Mouse (Mus musculus) midbrain, embryonic 13.5 days (tissue): ENCODE measurements around the gene Ikbke. TPM values are rescaled to one million over a fixed set of nuclear protein-coding genes. Genes with fewer than 3 reads are reported as not detected.
"Not testable (repeated sequence)": the region's sequence is repeated elsewhere in the genome, so short reads cannot be mapped to it uniquely, and the experiment has no call there.

Source experiments
- ATAC-seq: fragments of 200-750 bp; cut with Nextera tagmentation; 2 replicates; pipeline ENCODE4 v1.8.0; 2017; ENCODE audit warnings: mild to moderate bottlenecking, moderate TSS enrichment, moderate library complexity
- H3K27ac ChIP-seq: fragments of 300-500 bp; sonication (generic); 2 replicates; pipeline ENCODE4 v1.5.1; 2015; ENCODE audit warnings: inconsistent platforms, mild to moderate bottlenecking, moderate library complexity
- H3K27me3 ChIP-seq: fragments of 300-500 bp; sonication (generic); 2 replicates; pipeline ENCODE4 v1.6.1; 2015; ENCODE audit warnings: mild to moderate bottlenecking, inconsistent platforms
- H3K36me3 ChIP-seq: fragments of 300-500 bp; sonication (generic); 2 replicates; pipeline ENCODE4 v1.6.1; 2015; ENCODE audit warnings: mild to moderate bottlenecking, inconsistent platforms
- H3K4me1 ChIP-seq: fragments of 300-500 bp; sonication (generic); replicated peaks from 2 replicates; pipeline ENCODE4 v1.6.1; 2015; ENCODE audit warnings: inconsistent platforms
- H3K4me2 ChIP-seq: fragments of 300-500 bp; sonication (generic); replicated peaks from 2 replicates; pipeline ENCODE4 v1.6.1; 2015; ENCODE audit warnings: moderate library complexity, mild to moderate bottlenecking, inconsistent platforms
- H3K4me3 ChIP-seq: fragments of 300-500 bp; sonication (generic); replicated peaks from 2 replicates; pipeline ENCODE4 v1.5.1; 2015; ENCODE audit warnings: mild to moderate bottlenecking, inconsistent platforms
- H3K9ac ChIP-seq: fragments of 300-500 bp; sonication (generic); replicated peaks from 2 replicates; pipeline ENCODE4 v1.6.1; 2015; ENCODE audit warnings: mild to moderate bottlenecking, inconsistent platforms
- H3K9me3 ChIP-seq: fragments of 300-500 bp; sonication (generic); 2 replicates; pipeline ENCODE4 v1.6.1; 2016; ENCODE audit warnings: mild to moderate bottlenecking, inconsistent platforms
- WGBS: fragments of 180-500 bp; shearing (Covaris S2); methylation state at CpG from one replicate; pipeline ENCODE4 v1.1.7; 2015; 5-methylcytosine and 5-hydroxymethylcytosine counted together
- polyA plus RNA-seq: library from polyadenylated mRNA; unstranded; fragments of >200 nt; fragmentation: Nextera tagmentation; extraction: Ambion mirVana; gene quantifications from 2 replicates; pipeline ENCODE4 v1.2.1, GENCODE M21; 2015

Gene Ikbke
- polyA plus RNA-seq, 1 experiment from 2014 or later: 0.73 TPM

DNA sequence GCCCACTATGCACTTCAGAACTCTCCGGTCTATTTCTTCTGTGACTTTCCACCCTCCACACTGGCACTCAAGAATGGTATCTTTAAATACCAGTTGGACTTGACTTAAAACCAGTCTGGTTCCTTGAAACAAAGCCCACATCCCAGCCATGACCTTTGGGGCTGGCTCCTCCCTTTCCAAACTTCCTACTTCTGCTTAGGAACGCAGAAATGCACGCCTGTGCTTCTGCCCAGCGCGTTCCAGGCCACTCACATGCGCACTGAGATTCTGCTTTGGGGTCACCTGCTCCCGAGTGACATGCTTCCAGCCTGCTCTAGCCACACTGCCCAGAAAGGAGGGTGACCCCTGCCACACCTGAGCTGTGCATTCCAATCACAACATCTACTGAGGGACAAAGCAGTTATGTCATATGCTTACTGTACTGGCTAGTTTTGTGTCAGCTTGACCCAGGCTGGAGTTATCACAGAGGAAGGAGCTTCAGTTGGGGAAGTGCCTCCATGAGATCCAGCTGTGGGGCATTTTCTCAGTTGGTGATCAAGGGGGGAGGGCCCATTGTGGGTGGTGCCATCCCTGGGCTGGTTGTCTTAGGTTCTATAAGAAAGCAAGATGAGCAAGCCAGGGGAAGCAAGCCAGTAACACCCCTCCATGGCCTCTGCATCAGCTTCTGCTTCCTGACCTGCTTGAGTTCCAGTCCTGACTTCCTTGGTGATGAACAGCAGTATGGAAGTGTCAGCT is 26.7 kb downstream of the Ikbke start:
- H3K4me2 ChIP-seq, H3K4me3 ChIP-seq, ATAC-seq, H3K9me3 ChIP-seq, H3K4me1 ChIP-seq, H3K36me3 ChIP-seq, H3K27ac ChIP-seq, H3K27me3 ChIP-seq, H3K9ac ChIP-seq: not testable (repeated sequence)
- WGBS: 86% methylated on average over 7 of the region's 7 CpGs

DNA sequence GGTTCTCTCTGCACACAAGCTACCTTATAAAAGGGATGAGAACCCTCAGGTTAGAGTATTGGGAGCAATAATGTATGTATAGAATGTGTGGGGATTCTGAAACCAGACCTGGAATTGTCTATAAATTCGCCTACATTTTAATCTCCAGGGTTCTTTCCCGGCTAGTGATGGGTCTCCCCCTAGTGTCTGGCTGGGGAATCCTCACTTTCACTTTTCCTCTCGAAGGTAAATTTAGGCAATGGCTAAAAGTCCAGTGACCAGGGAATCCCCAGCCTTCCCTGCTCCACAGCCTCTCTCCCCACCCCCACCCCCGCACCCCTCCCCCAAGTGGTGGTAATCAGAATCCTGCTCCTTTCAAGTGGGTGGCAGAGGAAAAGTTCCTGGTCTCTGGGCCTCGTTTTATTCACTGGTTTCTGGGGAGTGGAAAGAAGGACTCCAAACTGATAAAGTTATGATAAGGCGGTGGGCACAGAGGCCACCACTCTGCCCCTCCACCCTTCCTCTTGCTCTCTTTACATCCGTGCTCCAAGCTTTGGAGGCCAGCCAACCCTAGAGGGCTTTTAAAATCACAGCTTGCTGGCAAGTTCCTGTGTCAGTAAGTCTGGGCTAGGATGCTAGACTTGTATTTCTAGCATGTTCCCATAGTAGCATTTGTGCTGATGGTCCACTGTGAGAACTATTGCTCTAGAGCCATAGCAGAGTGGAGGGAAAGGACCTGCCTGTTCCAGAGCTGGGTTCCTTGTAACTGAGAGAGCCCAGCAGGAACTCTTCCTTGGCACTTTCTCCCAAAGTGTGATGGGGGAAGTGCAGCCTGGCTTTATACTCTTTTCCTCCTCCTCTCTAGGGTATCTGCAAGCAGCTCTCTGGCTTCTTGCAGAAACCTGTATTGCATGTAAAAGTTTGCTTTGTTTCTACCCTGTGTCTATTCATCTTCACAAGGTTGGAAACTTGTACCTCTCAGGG is 32.7 kb downstream of the Ikbke start:
- peaks cover 48% of the 10 kb centered on the region for H3K27me3 ChIP-seq
- WGBS: 13% methylated on average over 7 of the region's 7 CpGs
- H3K4me1 ChIP-seq: peaks cover 12% of the 10 kb centered on the region
- H3K4me3 ChIP-seq: no peak overlapping the region
- H3K36me3 ChIP-seq: no peaks in the 10 kb centered on the region
- no peak for ATAC-seq
- no peaks in the 10 kb centered on the region for H3K9me3 ChIP-seq
- no peak overlapping the region for H3K4me2 ChIP-seq
- H3K27ac ChIP-seq: no peak overlapping the region
- no peak overlapping the region for H3K9ac ChIP-seq

DNA sequence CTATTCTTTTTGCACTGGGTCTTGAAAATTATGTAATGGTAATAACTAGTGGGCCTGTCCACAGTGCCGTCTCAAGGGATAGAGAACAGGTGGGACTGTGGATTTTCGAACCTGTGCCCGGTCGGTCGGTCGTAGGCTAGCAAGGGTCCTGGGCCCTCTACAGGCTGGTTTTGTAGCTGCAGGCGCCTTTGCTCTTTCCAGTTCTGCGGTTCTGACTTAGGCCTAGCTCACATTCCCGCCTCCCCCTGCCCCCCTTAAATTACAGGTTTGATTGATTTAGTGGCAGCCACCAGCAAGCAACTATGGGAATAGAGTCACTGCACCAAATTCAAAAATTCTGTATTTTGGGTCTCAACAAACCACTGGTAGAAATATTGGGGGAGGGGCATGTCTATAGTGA is 33.5 kb downstream of the Ikbke start:
- peak; percentile 46 for ATAC-seq
- peak overlapping the region; percentile 74; the same call in 1 of the 2 replicates for H3K9ac ChIP-seq
- no peaks in the 10 kb centered on the region for H3K9me3 ChIP-seq
- no peaks in the 10 kb centered on the region for H3K36me3 ChIP-seq
- H3K4me3 ChIP-seq: peak overlapping the region; percentile 71
- WGBS: 7% methylated on average over 9 of the region's 9 CpGs
- peaks cover 51% of the 10 kb centered on the region for H3K27me3 ChIP-seq
- peak overlapping the region; percentile 96 for H3K4me2 ChIP-seq
- peaks cover 12% of the 10 kb centered on the region for H3K4me1 ChIP-seq
- H3K27ac ChIP-seq: no peak overlapping the region

DNA sequence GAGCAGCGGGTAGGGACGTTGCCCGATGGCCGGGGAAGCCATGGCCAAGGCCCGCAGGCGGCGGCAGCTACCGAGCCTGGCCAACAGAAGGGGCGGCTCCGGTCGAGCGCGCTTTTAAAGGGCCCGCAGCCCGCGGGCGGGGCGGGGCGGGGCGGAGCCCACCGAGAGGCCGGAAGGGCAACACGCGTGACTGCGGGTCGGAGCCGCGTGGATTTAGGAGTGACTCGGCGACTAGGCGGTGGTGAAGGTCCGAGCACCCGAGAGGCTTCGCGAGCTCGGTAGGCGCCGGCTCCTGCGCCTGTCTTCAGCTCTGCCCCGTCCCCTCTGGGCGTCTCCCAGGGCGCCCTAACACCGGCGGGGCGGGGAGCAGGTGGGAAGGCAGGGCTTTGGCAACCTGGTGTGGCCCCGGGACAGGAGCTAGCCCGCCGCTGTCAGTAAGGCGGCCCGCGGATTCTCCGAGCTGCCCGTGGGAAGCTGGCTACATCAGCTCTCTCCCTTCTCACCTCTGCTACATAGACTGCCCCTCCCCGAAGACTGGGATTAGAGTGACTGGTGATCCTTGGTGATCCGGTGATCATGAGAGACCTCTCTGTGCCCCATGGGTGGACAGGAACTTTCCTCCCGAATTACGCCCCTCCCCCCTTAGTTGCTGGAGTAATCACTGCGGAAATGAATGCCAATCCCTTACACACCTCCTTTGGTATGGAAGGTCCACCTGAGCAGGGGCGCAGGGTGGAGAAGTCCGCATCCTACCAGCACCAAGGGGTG is 34.1 kb downstream of the Ikbke start, which contains the start of gene Rassf5:
Gene Rassf5, minus strand, starts transcription at position 170 of the 768 bp plus-strand sequence.
- Histone ChIP-seq H3K36me3 (no peaks in the 10 kb centered on the region), H3K4me2 (peak within 1 kb of the TSS; percentile 96), H3K27me3 (peaks cover 56% of the 10 kb centered on the region), H3K4me1 (peaks cover 17% of the 10 kb centered on the region), H3K9me3 (no peaks in the 10 kb centered on the region), H3K9ac (peak within 1 kb of the TSS; percentile 74), H3K4me3 (peak within 1 kb of the TSS; percentile 71), H3K27ac (no peak within 1 kb of the TSS)
- WGBS: 1% methylated on average over 60 of the region's 60 CpGs
- peak; percentile 61 for ATAC-seq

DNA sequence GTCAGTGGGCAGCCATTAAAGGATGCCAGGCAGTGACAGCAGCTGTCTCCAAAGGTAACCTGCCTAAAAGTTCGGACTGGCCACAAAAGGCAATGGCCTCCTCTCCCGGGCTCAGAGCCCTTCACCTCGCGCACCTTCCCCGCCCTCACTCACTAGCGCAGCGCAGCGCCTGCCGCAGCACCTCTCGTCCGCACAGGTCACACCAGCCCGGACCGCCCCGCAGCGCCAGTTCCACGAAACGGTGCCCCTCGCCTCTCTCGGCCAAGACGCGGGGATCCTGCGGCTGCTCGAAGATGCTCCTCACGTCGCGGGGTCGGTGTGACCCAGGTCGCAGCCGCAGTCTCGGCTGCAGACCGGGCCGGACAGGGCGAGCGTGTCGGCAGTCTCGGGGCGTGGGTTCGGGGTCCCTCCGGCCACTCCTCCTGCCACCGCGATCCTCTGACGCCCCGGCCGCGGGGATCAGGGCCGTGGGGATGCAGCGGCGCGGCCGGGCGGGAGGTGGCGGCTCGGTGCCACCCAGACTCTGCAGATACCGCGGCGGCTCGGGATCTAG is 34.8 kb downstream of the Ikbke start:
- Histone ChIP-seq H3K27ac (no peak overlapping the region), H3K27me3 (peaks cover 56% of the 10 kb centered on the region), H3K4me3 (peak overlapping the region; percentile 71), H3K36me3 (no peaks in the 10 kb centered on the region), H3K4me2 (peak overlapping the region; percentile 96), H3K4me1 (peaks cover 23% of the 10 kb centered on the region), H3K9ac (peak overlapping the region; percentile 74), H3K9me3 (no peaks in the 10 kb centered on the region)
- under 1% methylated on average over 55 of the region's 57 CpGs for WGBS
- ATAC-seq: peak; percentile 62

DNA sequence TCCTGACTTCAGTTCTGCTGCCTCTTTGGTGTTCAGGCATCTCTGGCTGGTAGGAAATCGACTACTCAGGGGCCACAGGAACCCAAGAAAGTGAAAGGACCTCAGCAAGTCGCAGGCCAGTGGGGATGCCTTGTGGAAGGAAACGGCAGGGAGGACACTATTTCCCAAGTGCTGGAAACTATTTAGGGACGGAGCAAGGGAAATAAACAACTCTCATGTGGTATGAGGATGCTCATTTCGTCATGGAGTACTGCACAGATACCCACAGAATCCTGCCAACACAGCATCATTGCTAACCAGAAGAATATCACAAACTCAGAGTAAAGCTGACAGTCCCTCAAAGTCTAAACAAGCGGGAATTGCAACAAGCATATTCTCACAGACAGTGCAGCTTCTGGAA is 36.5 kb downstream of the Ikbke start:
- ATAC-seq: no peak
- Histone ChIP-seq H3K36me3 (no peaks in the 10 kb centered on the region), H3K9ac (no peak overlapping the region), H3K4me3 (no peak overlapping the region), H3K4me2 (no peak overlapping the region), H3K9me3 (no peaks in the 10 kb centered on the region), H3K4me1 (peaks cover 32% of the 10 kb centered on the region), H3K27me3 (peaks cover 56% of the 10 kb centered on the region), H3K27ac (no peak overlapping the region)
- 74% methylated on average over 6 of the region's 6 CpGs for WGBS

DNA sequence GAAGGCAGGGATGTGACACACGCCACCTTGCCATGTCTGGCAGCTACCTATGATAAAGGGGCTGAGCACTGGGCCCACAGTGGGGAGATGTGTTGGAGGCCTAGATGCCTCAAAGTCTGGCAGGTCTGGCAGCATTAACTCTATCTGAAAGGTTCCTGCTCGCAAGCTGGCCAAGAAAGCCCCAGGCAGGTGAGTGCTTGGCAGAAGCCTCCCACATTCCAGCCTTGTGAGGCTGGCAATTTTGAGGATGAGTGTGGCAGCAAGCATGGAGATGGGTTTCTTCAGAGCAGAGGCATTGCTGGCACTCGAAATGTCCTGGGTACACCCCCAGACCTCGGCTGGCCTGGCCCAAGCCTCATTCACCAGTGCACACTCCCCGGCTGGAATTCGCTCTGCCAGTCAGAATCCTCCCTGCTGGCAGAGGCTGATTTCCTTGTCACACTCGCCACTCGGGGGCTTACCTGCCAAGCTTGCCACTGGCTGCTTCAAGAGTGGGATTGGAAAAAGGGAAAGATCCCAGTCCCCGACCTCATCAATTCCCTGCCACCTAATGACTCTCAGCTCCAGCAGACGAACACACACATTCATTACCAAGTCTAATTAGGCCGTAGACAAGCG is 39.7 kb downstream of the Ikbke start:
- Histone ChIP-seq H3K9me3 (no peaks in the 10 kb centered on the region), H3K36me3 (no peaks in the 10 kb centered on the region), H3K27me3 (peaks cover 38% of the 10 kb centered on the region), H3K27ac (peak overlapping the region; percentile 41), H3K9ac (no peak overlapping the region), H3K4me2 (no peak overlapping the region), H3K4me3 (no peak overlapping the region), H3K4me1 (peaks cover 24% of the 10 kb centered on the region)
- 53% methylated on average over 12 of the region's 12 CpGs for WGBS
- ATAC-seq: no peak

DNA sequence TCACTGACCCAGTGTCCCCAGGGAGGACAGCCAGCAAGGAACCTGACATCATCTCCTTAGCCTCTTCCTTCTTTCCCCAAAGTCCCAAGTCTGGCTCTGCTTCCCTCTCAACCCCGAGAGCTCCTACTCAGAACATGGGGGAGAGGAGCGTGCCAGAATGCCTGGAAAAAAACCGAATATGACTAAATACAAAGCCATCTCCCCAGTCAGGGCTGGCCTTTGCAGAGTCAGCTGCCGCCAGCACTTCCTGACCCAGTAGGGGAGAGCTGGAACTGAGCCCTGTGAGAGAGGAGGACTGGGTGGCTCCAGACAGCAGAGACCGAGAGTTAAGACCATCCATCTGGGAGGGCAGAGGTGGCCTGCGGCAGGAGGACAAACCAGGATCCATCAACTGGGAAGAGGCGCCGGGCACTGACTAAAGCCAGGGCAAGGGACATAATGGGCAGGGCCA is 40.5 kb downstream of the Ikbke start:
- Histone ChIP-seq H3K27me3 (peaks cover 30% of the 10 kb centered on the region), H3K4me1 (peaks cover 20% of the 10 kb centered on the region), H3K4me2 (no peak overlapping the region), H3K36me3 (no peaks in the 10 kb centered on the region), H3K27ac (peak overlapping the region; percentile 41; the same call in 1 of the 2 replicates), H3K4me3 (no peak overlapping the region), H3K9me3 (no peaks in the 10 kb centered on the region), H3K9ac (no peak overlapping the region)
- 80% methylated on average over 8 of the region's 8 CpGs for WGBS
- no peak for ATAC-seq

DNA sequence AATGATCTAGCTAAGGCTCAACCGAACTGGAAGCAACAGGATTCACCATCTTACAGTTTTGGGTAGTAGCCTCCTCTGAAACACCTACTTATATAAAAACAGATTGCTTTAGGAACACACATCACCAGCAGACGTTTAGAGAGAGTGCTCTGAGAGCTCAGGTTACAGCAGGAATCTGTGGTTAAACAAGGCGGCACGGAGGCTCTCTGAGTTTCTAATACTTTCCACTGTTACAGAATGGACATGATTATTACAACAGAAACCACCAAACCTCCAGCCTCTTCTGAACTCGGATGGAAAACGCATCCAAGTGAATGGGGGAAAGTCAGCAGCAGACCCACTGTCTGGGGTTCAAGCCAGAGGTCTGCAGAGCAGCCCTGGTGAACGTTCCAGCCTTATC is 43.3 kb downstream of the Ikbke start:
- Histone ChIP-seq H3K4me3 (no peak overlapping the region), H3K9ac (no peak overlapping the region), H3K27me3 (peaks cover 5% of the 10 kb centered on the region; the same call in 1 of the 2 replicates), H3K36me3 (no peaks in the 10 kb centered on the region), H3K9me3 (no peaks in the 10 kb centered on the region), H3K4me2 (no peak overlapping the region), H3K4me1 (peaks cover 20% of the 10 kb centered on the region), H3K27ac (no peak overlapping the region)
- no peak for ATAC-seq
- WGBS: 72% methylated on average over 7 of the region's 7 CpGs

DNA sequence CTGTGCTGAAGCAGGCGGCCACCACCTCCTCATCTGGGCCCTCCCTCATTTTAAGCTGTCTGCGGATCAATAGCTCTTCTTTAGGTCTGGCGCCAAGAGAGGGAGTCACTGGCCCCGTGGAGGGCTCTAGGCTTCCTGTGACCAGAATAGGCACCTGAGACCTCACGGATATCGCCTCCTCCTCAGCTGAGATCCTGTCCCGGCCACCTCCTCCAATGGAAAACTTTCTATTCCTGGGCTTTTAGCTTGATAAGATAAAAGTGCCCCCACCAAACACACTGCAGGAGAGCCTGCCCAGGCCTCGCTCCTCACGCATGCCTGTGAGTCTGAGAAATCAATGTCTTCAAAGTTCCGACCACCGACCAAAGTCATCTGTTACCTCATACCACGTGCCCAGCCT is 45.9 kb downstream of the Ikbke start:
- Histone ChIP-seq H3K9me3 (no peaks in the 10 kb centered on the region), H3K4me2 (no peak overlapping the region), H3K4me3 (no peak overlapping the region), H3K36me3 (no peaks in the 10 kb centered on the region), H3K4me1 (no peaks in the 10 kb centered on the region), H3K27ac (no peak overlapping the region), H3K27me3 (no peaks in the 10 kb centered on the region), H3K9ac (no peak overlapping the region)
- ATAC-seq: no peak
- WGBS: 64% methylated on average over 12 of the region's 12 CpGs

DNA sequence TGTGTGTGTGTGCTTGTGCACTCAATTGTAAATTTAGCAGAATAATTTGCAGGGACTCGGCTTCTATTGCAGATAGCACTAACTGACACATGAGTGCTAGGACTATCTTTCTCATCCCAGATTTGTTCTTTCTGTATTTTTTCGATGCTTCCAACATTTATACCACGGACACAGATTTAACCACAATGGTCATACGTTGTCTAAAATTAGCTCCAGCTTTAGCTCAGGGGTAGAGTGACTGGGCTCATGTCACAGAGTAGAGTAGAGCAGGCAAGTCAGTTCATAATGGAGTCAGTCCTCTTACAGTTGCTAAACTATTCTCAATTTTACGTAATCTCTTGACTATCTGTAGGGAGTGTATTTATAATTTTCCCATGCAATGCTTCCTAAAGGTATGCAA is 50.7 kb downstream of the Ikbke start:
- 94% methylated on average over 5 of the region's 5 CpGs for WGBS
- no peak for ATAC-seq
- Histone ChIP-seq H3K4me3 (no peak overlapping the region), H3K4me2 (no peak overlapping the region), H3K27me3 (no peaks in the 10 kb centered on the region), H3K27ac (no peak overlapping the region), H3K4me1 (no peaks in the 10 kb centered on the region), H3K9me3 (no peaks in the 10 kb centered on the region), H3K36me3 (no peaks in the 10 kb centered on the region), H3K9ac (no peak overlapping the region)
